Mouse (Mus musculus) kidney, postnatal 10 days (tissue): Measurements from ENCODE around the gene Rab14.

ENCODE experiments used
- DNase-seq: peaks from one replicate; pipeline ENCODE4 v3.0.0; 2021; ENCODE audit warnings: mixed read lengths

Gene Rab14

DNA sequence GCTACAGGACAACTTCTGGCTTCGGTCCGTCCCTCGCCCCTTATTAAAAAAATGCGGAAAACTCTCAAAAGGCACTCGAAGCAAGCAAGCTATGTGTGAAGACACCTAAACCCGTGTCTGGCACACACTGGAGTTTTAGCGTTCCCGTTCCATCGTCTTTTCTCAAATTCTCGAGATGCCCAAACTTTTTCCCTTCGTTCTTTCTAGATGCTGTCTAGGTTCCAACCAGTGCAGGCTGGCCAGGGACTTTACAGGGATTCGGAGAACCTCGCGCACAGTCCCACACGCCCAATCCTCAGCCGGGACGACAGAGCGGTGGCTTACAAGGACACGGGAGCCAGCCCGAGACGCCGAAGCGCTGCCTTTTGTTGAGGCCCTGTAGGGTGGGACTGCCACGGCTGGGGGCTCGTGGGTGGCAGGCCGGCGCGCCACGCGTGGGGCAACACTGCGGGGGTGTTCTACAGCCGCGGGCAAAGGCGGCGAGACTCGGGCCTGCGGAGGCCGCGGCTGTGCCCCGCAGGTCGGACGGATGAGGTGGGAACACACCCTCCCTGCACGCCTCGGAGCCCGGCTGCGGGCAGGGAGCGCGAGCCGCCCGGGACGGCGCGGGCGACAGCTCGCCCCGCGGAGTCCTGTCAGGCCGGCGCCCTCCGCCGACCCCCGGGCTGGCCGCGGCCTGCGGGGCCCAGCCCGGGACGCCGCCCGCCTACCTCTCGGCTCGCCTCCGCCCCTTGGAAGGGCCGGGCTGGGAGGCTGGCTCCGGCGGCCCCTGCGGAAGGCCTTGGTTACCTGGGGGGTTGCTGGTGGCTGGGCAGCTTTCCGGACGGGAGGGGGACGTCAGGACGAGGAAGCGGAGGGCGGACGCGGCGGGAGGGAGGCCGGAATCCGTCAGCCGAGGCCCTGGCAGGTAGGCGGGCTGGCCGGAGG, 686 bp downstream of the Rab14 start:
- DNase-seq = peak; percentile 66

DNA sequence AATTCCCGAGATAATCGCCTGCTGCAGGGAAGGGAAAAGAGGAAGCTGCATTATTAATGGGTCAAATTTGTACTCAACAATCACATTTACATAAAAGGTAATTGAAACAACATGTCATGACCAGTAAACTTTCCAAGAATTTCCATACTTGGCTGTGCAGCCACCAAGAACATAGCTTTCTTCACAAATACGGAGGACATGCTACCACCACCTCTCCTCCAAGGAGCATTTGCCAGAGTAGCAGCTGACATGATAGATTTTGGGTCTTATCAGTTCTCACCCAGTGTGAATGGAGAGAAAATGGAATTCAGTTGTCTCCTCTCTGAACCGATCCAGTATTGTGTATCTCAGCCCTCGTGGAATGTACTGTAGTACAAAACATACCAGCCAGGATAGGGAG, 1.4 kb downstream of the Rab14 start:
- DNase-seq = no peak

DNA sequence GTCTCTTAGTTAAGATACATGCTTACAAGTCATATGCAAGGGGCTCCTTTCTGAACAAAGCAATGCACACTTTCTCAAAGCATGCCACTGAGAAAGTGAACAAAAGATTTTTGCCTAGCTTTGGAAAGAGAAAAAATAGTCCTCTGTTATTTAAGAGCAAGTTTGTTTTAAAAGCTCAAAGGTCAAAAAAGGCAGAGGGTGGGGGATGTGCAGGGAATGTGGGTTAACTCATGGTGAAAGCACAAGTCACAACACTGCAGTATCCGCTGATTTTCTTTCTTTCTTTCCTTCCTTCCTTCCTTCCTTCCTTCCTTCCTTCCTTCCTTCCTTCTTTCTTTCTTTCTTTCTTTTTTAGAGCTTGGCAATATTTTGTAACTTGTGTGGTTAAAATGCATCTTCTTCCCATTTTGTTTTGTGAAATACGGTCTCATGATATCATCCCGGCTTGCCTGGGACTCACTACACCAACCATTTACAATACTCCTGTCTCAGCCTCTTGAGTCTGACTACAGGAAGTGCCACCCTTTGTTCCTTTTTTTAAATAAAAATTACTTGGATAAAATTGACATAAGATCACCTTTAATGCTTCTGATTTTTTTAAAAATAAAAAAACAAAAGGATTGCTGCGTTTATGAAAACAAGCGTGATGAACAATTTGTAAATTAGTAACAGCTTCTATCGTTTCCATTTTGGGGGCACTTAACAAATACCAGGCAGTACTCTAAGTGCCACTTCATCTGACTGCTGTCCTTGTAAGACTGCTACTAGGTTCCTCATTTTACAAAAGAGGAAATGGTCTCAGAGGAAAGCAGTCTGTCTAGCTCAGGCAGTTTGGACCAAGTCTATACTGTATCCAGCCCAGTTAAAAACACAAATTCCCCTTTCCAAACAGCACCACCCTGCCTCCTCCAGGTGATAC, 5.0 kb downstream of the Rab14 start:
- peak; percentile 38 for DNase-seq

- DNase-seq = no peak
These were observed 6.9 kb downstream of the Rab14 start for GRCm38 (mm10) chr2:35193976-35194375.

DNA sequence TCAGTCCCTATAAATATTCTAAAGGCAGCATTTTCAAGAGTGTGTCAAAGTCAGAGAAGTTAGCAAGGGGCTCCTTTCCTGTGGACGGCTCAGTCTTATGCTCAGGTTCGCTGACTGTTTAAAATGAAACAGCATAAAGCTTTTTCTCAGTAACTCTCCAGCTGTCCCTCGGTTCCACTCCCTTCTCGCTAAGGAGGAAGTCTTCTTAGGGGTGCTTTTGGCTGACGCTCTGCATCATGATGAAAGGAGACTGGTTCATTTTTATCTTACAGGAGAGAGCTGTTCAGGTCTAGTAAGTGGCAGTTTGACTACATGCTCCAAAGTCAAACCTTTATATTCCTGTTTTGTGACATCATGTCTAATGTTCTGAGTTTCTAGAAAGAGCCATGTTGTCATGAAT, 12.0 kb downstream of the Rab14 start:
- no peak for DNase-seq

GRCm38 (mm10) chr2:35183115-35183673, 17.7 kb downstream of the Rab14 start:
- no peak for DNase-seq

GRCm38 (mm10) chr2:35178153-35178552, 22.8 kb downstream of the Rab14 start:
- DNase-seq = no peak

GRCm38 (mm10) chr2:35175281-35176065, 25.4 kb downstream of the Rab14 start:
- DNase-seq = no peak

DNA sequence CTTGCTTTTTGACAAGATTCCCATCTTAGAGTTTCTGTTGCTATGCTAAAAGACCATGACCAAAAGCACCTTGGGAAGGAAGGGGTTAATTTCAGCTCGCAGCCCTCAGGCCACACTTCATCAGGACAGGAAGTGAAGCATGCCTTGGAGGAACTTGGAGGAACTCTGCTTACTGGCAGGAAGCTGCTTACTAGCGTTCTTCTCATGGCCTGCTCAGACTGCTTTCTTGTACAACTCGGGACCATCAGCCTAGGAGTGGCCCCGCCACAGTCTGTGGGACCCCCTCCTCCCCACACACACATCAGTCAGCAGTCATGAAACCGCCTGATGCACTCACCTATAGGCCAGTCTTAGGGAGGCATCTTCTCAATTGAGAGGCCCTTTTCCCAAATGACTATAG, 26.8 kb downstream of the Rab14 start:
- DNase-seq = peak; percentile 43

DNA sequence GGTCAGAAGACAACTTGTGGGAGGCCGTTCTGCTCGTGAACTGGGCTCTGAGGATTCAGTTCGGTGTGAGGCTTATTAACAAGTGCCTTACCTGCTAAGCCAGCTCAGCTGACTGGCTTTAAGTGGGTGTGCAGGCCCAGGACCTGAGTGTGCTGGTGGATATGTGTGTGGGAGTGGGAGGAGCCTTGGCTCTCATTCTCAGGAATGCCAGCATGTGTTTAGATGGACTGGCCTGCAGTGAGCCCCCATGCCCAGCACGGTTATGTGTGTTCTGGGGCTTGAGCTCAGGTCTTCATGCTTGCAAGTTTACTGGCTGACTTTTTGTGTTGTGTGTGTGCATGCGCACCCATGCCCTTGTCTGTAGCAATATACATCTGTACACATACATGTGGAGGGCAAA, 27.3 kb downstream of the Rab14 start:
- DNase-seq = no peak

DNA sequence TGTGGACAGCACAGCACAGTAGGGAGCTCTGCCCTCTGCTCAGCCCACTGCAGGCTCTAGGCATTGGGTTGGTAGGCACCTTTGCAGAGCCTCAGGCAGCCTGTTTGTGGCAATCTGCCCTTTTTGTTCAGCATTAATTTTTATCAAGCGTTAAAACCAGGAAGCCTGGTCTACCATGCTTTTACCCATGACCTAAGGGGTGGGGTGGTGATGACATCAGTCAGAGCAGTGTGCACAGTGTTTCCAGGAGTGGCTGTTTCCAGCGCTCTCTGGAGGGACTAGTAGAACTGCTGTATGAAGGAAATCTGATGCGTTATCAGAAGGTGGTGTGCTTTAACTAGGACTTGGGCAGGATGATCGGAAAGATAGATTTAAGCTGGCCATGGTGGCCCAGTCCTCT, 28.7 kb downstream of the Rab14 start:
- DNase-seq = no peak

DNA sequence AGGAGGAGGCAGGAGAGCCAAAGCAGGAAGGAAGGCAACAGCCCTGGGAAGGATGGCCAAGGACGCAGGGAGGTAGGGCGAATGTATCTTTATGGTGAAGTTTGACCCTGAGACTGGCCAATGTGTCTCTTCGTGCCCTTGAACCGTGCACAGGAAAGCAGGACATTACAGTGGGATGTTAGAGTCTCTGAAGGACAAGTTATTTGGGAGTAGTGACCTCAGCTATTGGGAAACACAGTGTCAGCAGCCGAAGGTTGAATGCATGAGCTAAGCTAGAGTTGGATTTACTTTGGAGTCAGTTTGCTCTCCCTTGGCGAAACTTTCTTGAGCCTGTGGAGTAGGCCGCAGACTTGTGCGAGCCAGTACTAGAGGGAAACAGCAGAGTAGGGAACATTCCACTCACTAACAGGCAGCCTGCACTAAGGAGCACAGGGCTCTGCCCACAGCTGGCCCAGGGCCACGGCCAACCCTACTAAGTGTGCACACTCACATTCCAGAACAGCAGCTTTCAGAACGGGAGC, 29.5 kb downstream of the Rab14 start:
- DNase-seq = peak; percentile 76

GRCm38 (mm10) chr2:35169452-35169851, 31.5 kb downstream of the Rab14 start:
- DNase-seq = no peak

GRCm38 (mm10) chr2:35166816-35167215, 34.1 kb downstream of the Rab14 start:
- no peak for DNase-seq

GRCm38 (mm10) chr2:35165416-35165815, 35.5 kb downstream of the Rab14 start:
- no peak for DNase-seq

DNA sequence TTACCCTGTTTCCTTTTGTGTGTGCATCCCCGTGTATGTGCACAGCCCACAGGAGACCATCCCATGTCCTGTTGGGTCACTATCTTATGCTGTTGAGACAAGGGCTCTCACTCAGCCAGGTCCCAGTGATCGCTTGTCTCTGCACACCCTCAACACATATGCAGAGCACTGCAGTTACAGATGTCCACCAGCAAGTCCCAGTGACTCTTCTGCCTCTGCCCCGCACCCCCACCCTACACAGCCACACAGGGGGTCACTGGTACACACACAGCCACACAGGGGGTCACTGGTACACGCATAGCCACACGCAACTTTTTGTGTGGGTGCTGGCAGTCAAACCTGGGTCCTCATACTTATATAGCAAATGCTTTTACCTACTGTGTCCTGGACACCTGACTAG, 37.5 kb downstream of the Rab14 start:
- DNase-seq = no peak

DNA sequence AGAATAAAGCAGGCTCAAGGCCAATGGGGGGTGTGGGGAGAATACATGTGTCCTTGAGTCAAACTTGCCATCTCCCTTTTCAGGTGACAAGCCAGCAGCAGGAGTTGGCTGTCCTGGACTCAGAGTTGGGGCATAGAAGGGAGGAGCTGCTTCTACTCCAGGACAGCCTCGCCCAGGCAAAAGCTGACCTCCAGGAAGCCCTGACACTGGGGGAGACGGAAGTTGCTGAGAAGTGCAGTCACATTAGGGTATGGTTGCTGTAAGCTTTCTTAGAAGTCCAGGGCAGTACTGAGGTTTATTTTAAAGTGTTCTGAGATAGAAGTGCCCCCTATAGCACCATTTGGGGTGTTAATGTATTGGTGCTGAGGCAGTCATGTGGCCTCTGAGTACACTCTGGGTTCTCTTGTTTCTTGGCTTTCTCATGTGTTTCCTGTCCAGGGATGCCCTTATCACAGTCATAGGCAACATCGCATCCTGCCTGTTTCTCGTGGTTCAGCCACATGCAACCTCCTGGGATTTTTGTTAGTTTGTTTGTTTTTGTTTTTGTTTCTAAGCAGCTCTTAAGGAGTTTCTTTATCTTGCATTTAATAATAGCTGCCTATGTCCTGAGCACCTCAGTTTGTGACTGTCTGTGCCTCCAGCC, 39.0 kb downstream of the Rab14 start:
- no peak for DNase-seq

DNA sequence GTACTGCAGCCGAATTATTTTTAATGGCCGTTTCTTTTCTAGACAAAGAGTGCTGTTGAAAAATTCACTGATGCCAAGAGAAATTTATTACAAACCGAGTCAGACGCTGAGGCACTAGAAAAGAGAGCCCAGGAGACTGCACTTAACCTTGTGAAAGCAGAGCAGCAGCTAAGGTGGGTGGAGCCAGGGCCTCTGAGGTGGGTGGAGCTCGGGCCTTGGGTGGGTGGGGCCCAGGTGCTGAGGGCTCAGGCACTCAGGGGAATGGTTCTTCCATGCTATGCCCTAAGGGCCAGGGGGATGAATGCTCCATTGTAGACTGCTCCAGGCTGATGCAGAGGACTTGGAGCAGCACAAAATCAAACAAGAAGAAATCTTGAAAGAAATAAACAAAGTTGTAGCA, 40.7 kb downstream of the Rab14 start:
- DNase-seq = peak; percentile 37

GRCm38 (mm10) chr2:35158358-35158757, 42.6 kb downstream of the Rab14 start:
- no peak for DNase-seq

DNA sequence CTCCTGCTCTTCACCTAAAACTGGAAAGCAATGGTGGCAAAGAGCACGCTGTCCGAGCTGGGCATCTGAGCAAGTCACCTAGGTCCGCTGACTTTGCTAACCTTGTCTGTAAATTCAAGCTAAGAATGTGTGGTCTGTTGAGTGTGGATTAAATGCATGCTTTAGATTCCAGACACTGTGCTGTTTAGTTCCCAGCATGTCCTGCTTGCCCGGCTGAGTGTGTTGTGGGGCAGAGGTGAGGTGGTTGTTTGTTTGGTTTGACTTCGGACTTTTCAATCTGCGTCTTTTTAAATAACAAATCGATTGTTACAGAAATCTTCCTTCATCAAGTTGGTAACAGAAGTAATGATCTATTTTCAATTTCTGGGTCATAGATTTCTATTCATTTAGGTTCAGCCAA, 43.1 kb downstream of the Rab14 start:
- DNase-seq = no peak

DNA sequence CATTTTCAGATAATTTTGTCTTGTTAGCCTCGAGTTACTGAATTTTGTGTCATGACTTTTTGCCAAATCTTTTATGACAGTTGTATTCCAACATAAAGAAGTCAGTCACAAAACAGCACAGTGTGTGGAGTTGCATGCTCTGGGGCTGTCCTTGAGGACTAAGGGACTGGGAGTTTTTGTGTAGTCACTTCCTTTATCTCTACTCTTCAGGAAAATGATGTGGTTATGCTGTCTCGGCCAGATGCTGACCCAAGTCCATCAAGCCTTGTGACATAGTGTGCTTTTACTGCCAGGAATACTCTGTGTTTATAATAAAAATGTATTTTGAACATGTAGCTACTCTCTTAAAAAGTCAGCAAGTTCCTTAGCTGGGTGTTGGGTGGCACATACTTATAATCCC, 43.9 kb downstream of the Rab14 start:
- no peak for DNase-seq
